In genomic region chr2:31382952-31383351, GRCm38 (mm10) we compare ENCODE assay signal across 9 mouse cellular contexts.
DNase-seq lines count a peak whose midpoint lies in the region; ATAC-seq and TF ChIP-seq lines count a peak whose summit lies in the region.
"Had no signal": no experiment of that assay in that cellular context is flagged by ENCODE, and none has a peak within 500 bp of the region (broad histone marks: within the 10 kb centered on the region; RNA-seq: fewer than 3 reads in every experiment).

No protein-coding gene starts in this region.

- no peaks in the 10 kb centered on the region for H3K36me3 ChIP-seq in heart, postnatal 0 days (replicated peaks; ENCODE audit: control insufficient read depth, insufficient read depth, low read length)
- H3K36me3 ChIP-seq in heart, embryonic 12.5 days = no peaks in the 10 kb centered on the region
- H3K36me3 ChIP-seq: embryonic facial prominence, embryonic 15.5 days had no signal

- H3K4me1 ChIP-seq in heart, postnatal 0 days (ENCODE audit: control insufficient read depth, insufficient read depth) = no peaks in the 10 kb centered on the region
- no peaks in the 10 kb centered on the region for H3K4me1 ChIP-seq in heart, embryonic 12.5 days (replicated peaks)
- H3K4me1 ChIP-seq: embryonic facial prominence, embryonic 15.5 days had no signal

- no peak overlapping the region for H3K27ac ChIP-seq in heart, postnatal 0 days (ENCODE audit: low read depth)
- no peak overlapping the region for H3K27ac ChIP-seq in heart, embryonic 12.5 days (ENCODE audit: poor library complexity, severe bottlenecking)
- H3K27ac ChIP-seq: embryonic facial prominence, embryonic 15.5 days had no signal

- no peak for TF ChIP-seq EP300 in heart, postnatal 0 days (IDR thresholded peaks at IDR 0.05; ENCODE audit: low read depth)

- TF ChIP-seq CTCF in heart, postnatal 0 days (IDR thresholded peaks at IDR 0.05; ENCODE audit: low read depth) = peak; percentile 74

- no peak overlapping the region for H3K4me2 ChIP-seq in heart, postnatal 0 days (ENCODE audit: low read depth, low read length)
- H3K4me2 ChIP-seq in heart, embryonic 12.5 days = no peak overlapping the region
- H3K4me2 ChIP-seq: embryonic facial prominence, embryonic 15.5 days had no signal

- no peaks in the 10 kb centered on the region for H3K9me3 ChIP-seq in heart, postnatal 0 days (replicated peaks; ENCODE audit: control insufficient read depth, low read length)
- no peaks in the 10 kb centered on the region for H3K9me3 ChIP-seq in heart, embryonic 12.5 days (replicated peaks)
- H3K9me3 ChIP-seq: embryonic facial prominence, embryonic 15.5 days had no signal

- peak; percentile 19 for DNase-seq in heart, postnatal 0 days (ENCODE audit: low spot score)
- peak; percentile 53 for DNase-seq in ovary, postnatal 36 days (ENCODE audit: low spot score)
- DNase-seq in ovary, postnatal 10 days (ENCODE audit: low spot score) = no peak
- DNase-seq in adrenal gland, adult 8-10 months = peak; percentile 26
- DNase-seq in thymus, postnatal 4 days = peak; percentile 88

- no peak for ATAC-seq in heart, postnatal 0 days (ENCODE audit: insufficient read depth, low read depth)
- no peak for ATAC-seq in heart, embryonic 12.5 days (ENCODE audit: insufficient number of reproducible peaks, low FRiP score)
- ATAC-seq in erythroblast, adult 5-6 weeks (replicated peaks; ENCODE audit: low FRiP score, poor library complexity, severe bottlenecking) = 0 out of 2 replicates have a peak, but pooled peaks have one; percentile 47
- peak; percentile 52 for ATAC-seq in megakaryocyte, adult 5-6 weeks (ENCODE audit: poor library complexity, severe bottlenecking)

- no peak overlapping the region for H3K9ac ChIP-seq in heart, postnatal 0 days (replicated peaks; ENCODE audit: low read depth, low read length)
- H3K9ac ChIP-seq in heart, embryonic 12.5 days = no peak overlapping the region
- H3K9ac ChIP-seq: embryonic facial prominence, embryonic 15.5 days had no signal

- peaks cover 34% of the 10 kb centered on the region for H3K27me3 ChIP-seq in heart, postnatal 0 days (ENCODE audit: control insufficient read depth, insufficient read depth, low read length)
- H3K27me3 ChIP-seq in heart, embryonic 12.5 days (replicated peaks) = peaks cover 70% of the 10 kb centered on the region
- H3K27me3 ChIP-seq: embryonic facial prominence, embryonic 15.5 days had no signal

- no peak overlapping the region for H3K4me3 ChIP-seq in heart, postnatal 0 days (ENCODE audit: low read depth, low read length)
- no peak overlapping the region for H3K4me3 ChIP-seq in heart, embryonic 12.5 days
- H3K4me3 ChIP-seq: embryonic facial prominence, embryonic 15.5 days had no signal

- WGBS in heart, postnatal 0 days = 17% methylated on average over 4 of the region's 4 CpGs
- 21% methylated on average over 4 of the region's 4 CpGs for WGBS in heart, embryonic 12.5 days

Comparison
In these comparisons a context has a peak if more than half of its experiments do, and no peak if none do; other contexts are left out.
1. ATAC-seq: peak in erythroblast, adult 5-6 weeks (single experiment) and megakaryocyte, adult 5-6 weeks (single experiment); none in heart, postnatal 0 days (single experiment) and heart, embryonic 12.5 days (single experiment).